Mouse (Mus musculus) hindbrain, embryonic 11.5 days (tissue): ENCODE results near the gene Gm10563. TPM values are rescaled to one million over a fixed set of nuclear protein-coding genes. Genes with fewer than 3 reads are reported as not detected.

Experiments
- ATAC-seq: fragments of 200-750 bp; cut with Nextera tagmentation; 2 replicates; pipeline ENCODE4 v1.8.0; 2017; ENCODE audit warnings: mild to moderate bottlenecking, moderate TSS enrichment, moderate library complexity; ENCODE audit not compliant: low FRiP score
- DNase-seq: peaks from one replicate; pipeline ENCODE4 v3.0.0-alpha.2; 2015; ENCODE audit warnings: low spot score
- H3K27ac ChIP-seq: fragments of 300-500 bp; sonication (generic); 2 replicates; pipeline ENCODE4 v1.5.1; 2014; ENCODE audit warnings: mild to moderate bottlenecking, low read depth, low read length
- H3K27me3 ChIP-seq: fragments of 300-500 bp; sonication (generic); 2 replicates; pipeline ENCODE4 v1.6.1; 2014; ENCODE audit warnings: mild to moderate bottlenecking, low read length, moderate library complexity, mixed read lengths; ENCODE audit not compliant: control insufficient read depth, insufficient read depth
- H3K36me3 ChIP-seq: fragments of 300-500 bp; sonication (generic); 2 replicates; pipeline ENCODE4 v1.6.1; 2014; ENCODE audit warnings: mild to moderate bottlenecking, low read length, moderate library complexity, mixed read lengths; ENCODE audit not compliant: control insufficient read depth, insufficient read depth
- H3K4me1 ChIP-seq: fragments of 300-500 bp; sonication (generic); replicated peaks from 2 replicates; pipeline ENCODE4 v1.6.1; 2014; ENCODE audit warnings: low read length, mixed read lengths; ENCODE audit not compliant: control insufficient read depth, insufficient read depth
- H3K4me2 ChIP-seq: fragments of 300-500 bp; sonication (generic); replicated peaks from 2 replicates; pipeline ENCODE4 v1.6.1; 2014; ENCODE audit warnings: mild to moderate bottlenecking, low read depth, low read length
- H3K4me3 ChIP-seq: fragments of 300-500 bp; sonication (generic); 2 replicates; pipeline ENCODE4 v1.5.1; 2014; ENCODE audit warnings: low read depth, low read length
- H3K9ac ChIP-seq: fragments of 300-500 bp; sonication (generic); 2 replicates; pipeline ENCODE4 v1.6.1; 2014; ENCODE audit warnings: low read depth, low read length
- H3K9me3 ChIP-seq: fragments of 300-500 bp; sonication (generic); 2 replicates; pipeline ENCODE4 v1.6.1; 2016; ENCODE audit warnings: low read length; ENCODE audit not compliant: control insufficient read depth
- WGBS: fragments of 180-500 bp; shearing (Covaris S2); extraction: QIAGEN DNeasy Blood & Tissue Kit; methylation state at CpG from one replicate; pipeline ENCODE4 v1.1.7; 2014; 5-methylcytosine and 5-hydroxymethylcytosine counted together
- polyA plus RNA-seq: library from polyadenylated mRNA; unstranded; fragments of >200 nt; fragmentation: Nextera tagmentation; extraction: Ambion mirVana; gene quantifications from 2 replicates; pipeline ENCODE4 v1.2.1, GENCODE M21; 2014

The Gm10563 gene
- polyA plus RNA-seq, 1 experiment from 2014 or later, result not detected

DNA sequence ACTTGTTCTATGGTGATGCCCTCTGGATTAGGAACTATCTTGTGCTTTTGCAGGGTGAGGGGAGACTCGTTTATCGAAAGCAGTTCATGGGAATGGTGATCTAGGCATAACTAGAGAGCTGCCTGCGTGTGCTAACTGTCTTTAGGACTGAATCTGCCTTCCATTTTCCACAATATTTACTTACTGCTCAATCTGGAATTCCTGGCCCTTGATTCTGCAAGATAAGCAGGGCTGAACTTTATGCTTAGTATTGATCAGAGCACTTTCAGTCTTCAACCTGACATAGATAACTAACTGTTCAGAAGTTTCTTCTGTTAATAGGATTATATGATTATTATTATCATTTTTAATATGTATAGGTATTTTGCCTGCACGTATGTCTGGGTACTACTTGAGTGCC is 40.1 kb downstream of the Gm10563 start:
- Histone ChIP-seq H3K4me3 (no peak overlapping the region), H3K4me2 (no peak overlapping the region), H3K27me3 (no peaks in the 10 kb centered on the region), H3K36me3 (peaks cover 4% of the 10 kb centered on the region; the same call in 1 of the 2 replicates), H3K9ac (no peak overlapping the region), H3K4me1 (0 out of 2 replicates have a peak, but pooled peaks cover 3% of the 10 kb centered on the region), H3K27ac (no peak overlapping the region), H3K9me3 (no peaks in the 10 kb centered on the region)
- no peak for DNase-seq
- WGBS, result 88% methylated on average over 4 of the region's 4 CpGs
- ATAC-seq, result no peak

DNA sequence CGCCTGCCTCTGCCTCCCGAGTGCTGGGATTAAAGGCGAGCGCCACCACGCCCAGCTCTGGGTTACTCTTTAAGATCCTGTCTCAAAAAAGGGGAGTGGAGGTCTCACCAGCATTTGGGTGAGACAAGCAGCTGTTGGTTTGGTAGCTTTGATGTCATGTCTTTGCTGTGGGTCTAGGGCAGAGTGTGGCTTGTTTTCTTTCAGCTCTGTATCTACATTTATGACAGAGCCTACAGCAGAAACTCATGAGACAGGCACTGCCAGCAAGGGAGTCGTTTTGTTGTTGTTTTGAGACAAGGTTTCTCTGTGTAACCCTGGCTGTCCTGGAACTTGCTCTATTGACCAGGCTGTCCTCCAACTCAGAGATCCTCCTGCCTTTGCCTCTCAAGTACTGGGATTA is 41.4 kb downstream of the Gm10563 start:
- Histone ChIP-seq H3K4me2 (no peak overlapping the region), H3K9me3 (no peaks in the 10 kb centered on the region), H3K36me3 (no peaks in the 10 kb centered on the region), H3K4me3 (no peak overlapping the region), H3K27me3 (no peaks in the 10 kb centered on the region), H3K9ac (no peak overlapping the region), H3K4me1 (0 out of 2 replicates have a peak, but pooled peaks cover 3% of the 10 kb centered on the region), H3K27ac (no peak overlapping the region)
- DNase-seq (no peak), ATAC-seq (no peak)
- WGBS, result 93% methylated on average over 6 of the region's 6 CpGs

DNA sequence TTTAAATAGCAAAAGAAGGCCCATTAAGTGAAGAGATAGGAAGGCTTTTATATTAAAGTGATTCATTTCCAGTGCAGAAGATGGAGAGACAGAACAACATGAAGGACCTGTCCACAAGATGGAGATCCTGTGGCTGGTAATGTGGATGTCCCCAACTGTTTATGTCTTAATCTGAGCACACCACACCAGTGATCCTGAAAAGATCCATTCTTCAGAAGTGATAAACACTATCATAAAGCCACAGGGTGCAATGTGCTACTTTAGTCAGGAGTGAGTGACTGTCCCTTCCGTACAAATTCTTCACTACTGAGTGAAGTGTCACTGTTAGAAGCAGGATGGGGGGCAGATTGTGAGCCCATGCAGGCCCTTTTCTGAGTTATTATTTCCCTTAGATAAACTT is 42.5 kb downstream of the Gm10563 start:
- ATAC-seq (no peak), DNase-seq (no peak)
- 94% methylated on average over 1 of the region's 1 CpGs for WGBS
- H3K27ac ChIP-seq, result no peak overlapping the region
- H3K9ac ChIP-seq, result 0 out of 2 replicates have a peak overlapping the region, but pooled peaks have one; percentile 17
- H3K4me2 ChIP-seq, result peak overlapping the region; percentile 85; the same call in 1 of the 2 replicates
- H3K4me3 ChIP-seq, result peak overlapping the region; percentile 89
- H3K4me1 ChIP-seq, result 0 out of 2 replicates have a peak, but pooled peaks cover 3% of the 10 kb centered on the region
- no peaks in the 10 kb centered on the region for H3K27me3 ChIP-seq
- H3K9me3 ChIP-seq, result no peaks in the 10 kb centered on the region
- no peaks in the 10 kb centered on the region for H3K36me3 ChIP-seq

- H3K4me2 ChIP-seq, result peak overlapping the region; percentile 85
- peak overlapping the region; percentile 89 for H3K4me3 ChIP-seq
- H3K4me1 ChIP-seq, result 0 out of 2 replicates have a peak, but pooled peaks cover 3% of the 10 kb centered on the region
- WGBS, result 3% methylated on average over 31 of the region's 31 CpGs
- H3K27ac ChIP-seq, result peak overlapping the region; percentile 97
- DNase-seq (no peak), ATAC-seq (no peak; the same call in 1 of the 2 replicates)
- no peaks in the 10 kb centered on the region for H3K9me3 ChIP-seq
- no peaks in the 10 kb centered on the region for H3K27me3 ChIP-seq
- H3K9ac ChIP-seq, result peak overlapping the region; percentile 88
- no peaks in the 10 kb centered on the region for H3K36me3 ChIP-seq
Measured at GRCm38 (mm10) chr4:155601997-155602456, 43.2 kb downstream of the Gm10563 start.

- 0 out of 2 replicates have a peak, but pooled peaks cover 3% of the 10 kb centered on the region for H3K4me1 ChIP-seq
- ATAC-seq (peak; percentile 95), DNase-seq (peak; percentile 95)
- H3K9me3 ChIP-seq, result no peaks in the 10 kb centered on the region
- WGBS, result under 1% methylated on average over 53 of the region's 65 CpGs
- H3K4me3 ChIP-seq, result peak within 1 kb of the TSS; percentile 89
- no peaks in the 10 kb centered on the region for H3K27me3 ChIP-seq
- H3K27ac ChIP-seq, result peak within 1 kb of the TSS; percentile 97
- H3K9ac ChIP-seq, result peak within 1 kb of the TSS; percentile 88
- peak within 1 kb of the TSS; percentile 85 for H3K4me2 ChIP-seq
- H3K36me3 ChIP-seq, result no peaks in the 10 kb centered on the region
Measured at GRCm38 (mm10) chr4:155601091-155601996, 43.9 kb downstream of the Gm10563 start, which contains the start of gene Slc35e2. Slc35e2 (plus strand) TSS chr4:155601416.

DNA sequence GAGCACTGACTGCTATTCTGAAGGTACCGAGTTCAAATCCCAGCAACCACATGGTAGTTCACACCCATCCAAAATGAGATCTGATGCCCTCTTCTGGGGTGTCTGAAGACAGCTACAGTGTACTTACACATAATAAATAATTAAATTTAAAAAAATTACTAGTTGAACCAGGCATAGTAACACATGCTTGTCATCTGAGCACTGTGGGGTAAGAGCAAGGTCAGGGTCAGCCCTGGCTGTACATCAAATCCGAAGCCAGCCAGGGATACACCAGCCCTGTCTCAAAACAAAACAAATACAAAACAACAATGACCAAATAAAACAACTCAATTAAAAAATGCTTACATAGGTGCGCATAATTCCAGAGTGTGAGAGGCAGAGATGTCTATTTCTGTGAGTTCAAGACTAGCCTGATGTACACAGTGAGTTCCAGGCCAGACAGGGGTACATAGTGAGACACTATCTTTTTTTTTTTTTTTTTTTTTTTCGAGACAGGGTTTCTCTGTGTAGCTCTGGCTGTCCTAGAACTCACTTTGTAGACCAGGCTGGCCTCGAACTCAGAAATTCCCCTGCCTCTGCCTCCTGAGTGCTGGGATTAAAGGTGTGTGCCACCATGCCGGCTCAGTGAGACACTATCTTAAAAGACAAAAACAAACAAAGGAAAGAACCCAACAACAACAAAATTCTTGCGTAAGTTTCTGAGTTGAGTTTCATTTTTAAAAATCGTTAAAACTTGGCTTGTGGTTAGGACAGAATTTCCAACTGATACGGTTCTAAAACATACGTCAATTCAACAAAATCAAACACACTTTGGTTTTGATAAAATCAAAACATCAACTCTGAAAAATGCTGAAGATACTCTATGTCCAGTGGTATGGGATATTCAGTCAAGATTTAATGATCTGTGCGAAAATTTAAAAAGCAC is 45.0 kb downstream of the Gm10563 start:
- no peaks in the 10 kb centered on the region for H3K9me3 ChIP-seq
- no peak for ATAC-seq
- H3K27me3 ChIP-seq, result no peaks in the 10 kb centered on the region
- WGBS, result 90% methylated on average over 11 of the region's 11 CpGs
- H3K9ac ChIP-seq, result peak overlapping the region; percentile 88
- peak overlapping the region; percentile 97 for H3K27ac ChIP-seq
- H3K36me3 ChIP-seq, result no peaks in the 10 kb centered on the region
- H3K4me3 ChIP-seq, result peak overlapping the region; percentile 89
- H3K4me2 ChIP-seq, result peak overlapping the region; percentile 85
- no peak for DNase-seq
- H3K4me1 ChIP-seq, result 0 out of 2 replicates have a peak, but pooled peaks cover 3% of the 10 kb centered on the region

- H3K27ac ChIP-seq, result no peak overlapping the region
- no peaks in the 10 kb centered on the region for H3K9me3 ChIP-seq
- H3K27me3 ChIP-seq, result no peaks in the 10 kb centered on the region
- no peaks in the 10 kb centered on the region for H3K36me3 ChIP-seq
- 0 out of 2 replicates have a peak, but pooled peaks cover 3% of the 10 kb centered on the region for H3K4me1 ChIP-seq
- no peak overlapping the region for H3K9ac ChIP-seq
- no peak overlapping the region for H3K4me2 ChIP-seq
- ATAC-seq, result no peak
- no peak for DNase-seq
- H3K4me3 ChIP-seq, result no peak overlapping the region
- 14% methylated on average over 20 of the region's 20 CpGs for WGBS
Measured at GRCm38 (mm10) chr4:155598536-155598935, 46.7 kb downstream of the Gm10563 start.

- Histone ChIP-seq H3K4me2 (no peak overlapping the region), H3K9ac (no peak overlapping the region), H3K27ac (no peak overlapping the region), H3K4me3 (no peak overlapping the region), H3K9me3 (no peaks in the 10 kb centered on the region), H3K27me3 (no peaks in the 10 kb centered on the region), H3K36me3 (no peaks in the 10 kb centered on the region), H3K4me1 (no peaks in the 10 kb centered on the region)
- WGBS, result 82% methylated on average over 5 of the region's 5 CpGs
- ATAC-seq (no peak), DNase-seq (no peak)
Measured at GRCm38 (mm10) chr4:155596606-155597005, 48.6 kb downstream of the Gm10563 start.
